Mouse (Mus musculus) spleen, adult 2 months (tissue): ENCODE measurements around the gene Myo18a. TPM values are rescaled to one million over a fixed set of nuclear protein-coding genes. Genes with fewer than 3 reads are reported as not detected.

Source experiments
- DNase-seq, 2 experiments: peaks; one replicate each; pipeline versions ENCODE4 v3.0.0 to v3.0.0-alpha.2; 2012 to 2021; ENCODE audit warnings: low spot score in 2 of 2, low read depth in 1 of 2
- H3K27ac ChIP-seq: fragments of 200-500 bp; 2 replicates; pipeline ENCODE4 v1.5.1; 2012; ENCODE audit warnings: low read length, inconsistent platforms; ENCODE audit not compliant: insufficient read depth
- H3K27me3 ChIP-seq: fragments of 200-500 bp; 2 replicates; pipeline ENCODE4 v1.6.1; 2012; ENCODE audit warnings: mild to moderate bottlenecking, moderate library complexity, low read length, inconsistent platforms; ENCODE audit not compliant: control insufficient read depth, insufficient read depth
- H3K36me3 ChIP-seq: fragments of 200-500 bp; 2 replicates; pipeline ENCODE4 v1.6.1; 2012; ENCODE audit warnings: mild to moderate bottlenecking, low read length, inconsistent platforms; ENCODE audit not compliant: control insufficient read depth, insufficient read depth
- H3K4me1 ChIP-seq: fragments of 200-500 bp; 2 replicates; pipeline ENCODE4 v1.6.1; 2011; ENCODE audit warnings: inconsistent platforms; ENCODE audit not compliant: control insufficient read depth, insufficient read depth, insufficient read length
- H3K4me3 ChIP-seq: fragments of 200-500 bp; 2 replicates; pipeline ENCODE4 v1.5.1; 2011; ENCODE audit warnings: mild to moderate bottlenecking, inconsistent platforms; ENCODE audit not compliant: insufficient read depth, insufficient read length; ENCODE audit errors: extremely low read depth
- CTCF ChIP-seq: fragments of 200-500 bp; IDR thresholded peaks from 2 replicates; pipeline ENCODE4 v1.5.1; 2011; ENCODE audit warnings: mild to moderate bottlenecking, inconsistent platforms; ENCODE audit not compliant: insufficient read depth, insufficient read length, insufficient replicate concordance; ENCODE audit errors: extremely low read depth
- POLR2A ChIP-seq: fragments of 200-500 bp; IDR thresholded peaks from 2 replicates; pipeline ENCODE4 v1.6.1; 2011; ENCODE audit warnings: low read depth, low read length, inconsistent platforms
- WGBS: fragments of 180-500 bp; shearing (Covaris S2); methylation state at CpG from one replicate; pipeline ENCODE4 v1.1.7; 2018; 5-methylcytosine and 5-hydroxymethylcytosine counted together
- polyA plus RNA-seq: library from polyadenylated mRNA; depleted of rRNA; stranded (reverse); fragments of >200 nt; gene quantifications from 2 replicates; pipeline ENCODE4 v1.2.3, GENCODE M21; 2012

The Myo18a gene
- polyA plus RNA-seq, 1 experiment = 52.3 TPM

DNA sequence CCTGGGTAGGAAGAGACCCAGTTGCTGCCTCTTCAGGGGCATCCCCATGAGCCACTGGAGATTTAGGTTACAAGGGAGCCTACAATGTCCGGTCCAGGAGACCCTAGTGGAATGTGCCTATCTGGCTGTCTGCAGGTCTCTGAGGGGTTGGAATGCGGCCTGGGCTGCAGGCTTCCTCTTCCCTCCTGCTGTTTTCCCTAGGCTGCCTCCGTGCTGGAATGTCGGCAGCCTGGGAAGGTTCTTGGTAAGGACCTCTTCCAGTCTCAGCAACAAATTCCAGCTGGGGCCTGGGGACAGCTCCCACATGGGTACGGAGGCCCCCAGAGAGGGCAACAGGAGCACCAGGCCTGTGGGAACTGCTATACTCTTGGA lies 22.3 kb downstream of the Myo18a start:
- no peak overlapping the region for H3K4me3 ChIP-seq
- no peak for DNase-seq
- H3K27ac ChIP-seq = peak overlapping the region; percentile 73
- TF ChIP-seq POLR2A (no peak), CTCF (no peak)
- H3K27me3 ChIP-seq = no peaks in the 10 kb centered on the region
- peaks cover 8% of the 10 kb centered on the region; the same call in 1 of the 2 replicates for H3K4me1 ChIP-seq
- WGBS = 77% methylated on average over 5 of the region's 5 CpGs
- H3K36me3 ChIP-seq = no peaks in the 10 kb centered on the region

DNA sequence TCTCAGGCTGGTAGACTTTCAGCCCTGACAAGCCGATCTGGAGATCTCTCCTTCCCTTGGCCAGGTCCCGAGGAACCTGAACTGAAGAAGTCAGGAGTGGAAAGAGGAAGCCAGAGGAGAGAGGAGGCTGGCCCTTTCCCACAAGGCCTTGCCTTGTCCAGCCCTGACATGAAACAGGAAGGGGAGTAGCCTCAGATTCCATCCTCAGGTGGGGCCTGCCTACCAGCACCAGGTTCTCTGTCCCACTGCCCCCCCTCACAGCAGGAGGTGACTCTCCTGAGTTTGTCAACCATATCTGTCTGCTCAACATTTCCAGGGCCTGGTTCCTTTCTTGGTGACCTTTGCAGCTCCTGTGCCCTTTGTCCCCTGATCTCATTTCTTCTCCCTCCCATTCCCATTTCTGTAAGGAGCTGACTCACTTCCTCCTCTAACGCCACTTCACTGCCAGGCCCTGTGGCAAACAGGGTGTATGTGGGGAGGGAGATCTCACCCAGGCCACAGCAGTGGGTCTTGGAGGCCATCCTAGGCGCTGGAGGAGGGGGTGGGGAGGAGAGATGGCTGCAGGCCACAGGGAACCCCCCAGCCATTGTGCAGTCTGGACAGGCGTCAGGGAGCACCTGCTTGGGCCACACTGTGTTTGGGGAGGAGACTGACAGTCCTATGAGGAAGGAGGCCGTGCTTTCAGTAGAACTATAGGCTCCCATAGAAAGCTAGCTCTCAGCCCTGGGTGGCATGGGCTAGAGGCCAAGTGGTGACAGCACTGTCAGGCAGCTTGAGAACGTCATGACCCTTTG lies 22.9 kb downstream of the Myo18a start:
- H3K27me3 ChIP-seq = no peaks in the 10 kb centered on the region
- peak overlapping the region; percentile 73 for H3K27ac ChIP-seq
- no peak for DNase-seq
- TF ChIP-seq POLR2A = no peak
- TF ChIP-seq CTCF = no peak
- H3K36me3 ChIP-seq = no peaks in the 10 kb centered on the region
- WGBS = 46% methylated on average over 7 of the region's 7 CpGs
- no peak overlapping the region for H3K4me3 ChIP-seq
- peaks cover 8% of the 10 kb centered on the region; the same call in 1 of the 2 replicates for H3K4me1 ChIP-seq

DNA sequence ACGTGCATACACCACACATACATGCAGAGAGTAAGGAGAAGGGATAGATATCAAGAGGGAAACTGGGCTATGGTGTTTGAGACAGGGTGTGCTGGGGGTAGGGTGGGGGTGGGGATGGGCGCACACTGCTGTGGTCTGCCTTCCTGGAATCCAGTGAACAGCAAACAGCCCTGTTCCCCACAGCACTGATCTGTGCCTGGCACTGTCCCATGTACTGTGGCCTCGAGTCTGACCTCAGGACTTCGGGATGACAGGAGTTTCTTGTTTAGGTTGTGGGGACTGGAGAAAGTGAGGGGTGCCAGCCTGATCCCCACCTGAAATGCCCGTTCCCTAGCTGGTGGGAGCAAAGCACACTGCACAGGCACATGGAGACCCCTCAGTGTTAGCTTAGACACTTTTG lies 24.7 kb downstream of the Myo18a start, which contains the start of gene Gm10277:
Gene Gm10277, minus strand, starts transcription at position 41 of the 400 bp plus-strand sequence.
- no peak for DNase-seq
- WGBS = 68% methylated on average over 5 of the region's 5 CpGs
- Histone ChIP-seq H3K27ac (peak within 1 kb of the TSS; percentile 73), H3K4me3 (no peak within 1 kb of the TSS), H3K4me1 (peaks cover 14% of the 10 kb centered on the region; the same call in 1 of the 2 replicates), H3K27me3 (no peaks in the 10 kb centered on the region), H3K36me3 (no peaks in the 10 kb centered on the region)
- TF ChIP-seq POLR2A (no peak), CTCF (no peak)

DNA sequence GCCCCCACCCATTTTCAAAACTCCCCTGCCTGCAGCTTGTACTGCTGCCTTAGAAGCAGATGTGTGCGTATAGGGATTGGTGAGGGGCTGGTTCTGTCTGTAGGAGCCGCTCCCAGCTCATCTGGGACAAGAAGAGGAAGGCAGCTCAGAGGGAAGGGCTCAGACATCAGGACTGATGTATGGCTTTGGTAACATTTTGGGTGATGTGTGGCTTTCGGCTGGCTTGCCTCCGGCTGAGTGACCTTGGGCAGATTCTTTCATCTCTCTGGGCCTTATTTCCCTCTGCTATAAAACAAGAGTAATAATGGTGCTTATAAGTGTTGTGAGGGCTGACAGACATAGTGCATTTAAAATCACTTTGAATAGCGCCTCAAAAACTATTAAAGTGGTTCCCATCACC lies 26.5 kb downstream of the Myo18a start:
- DNase-seq = no peak
- 97% methylated on average over 5 of the region's 5 CpGs for WGBS
- H3K27me3 ChIP-seq = no peaks in the 10 kb centered on the region
- H3K4me1 ChIP-seq = peaks cover 12% of the 10 kb centered on the region; the same call in 1 of the 2 replicates
- H3K4me3 ChIP-seq = no peak overlapping the region
- H3K36me3 ChIP-seq = no peaks in the 10 kb centered on the region
- no peak overlapping the region for H3K27ac ChIP-seq
- TF ChIP-seq POLR2A (no peak), CTCF (no peak)

DNA sequence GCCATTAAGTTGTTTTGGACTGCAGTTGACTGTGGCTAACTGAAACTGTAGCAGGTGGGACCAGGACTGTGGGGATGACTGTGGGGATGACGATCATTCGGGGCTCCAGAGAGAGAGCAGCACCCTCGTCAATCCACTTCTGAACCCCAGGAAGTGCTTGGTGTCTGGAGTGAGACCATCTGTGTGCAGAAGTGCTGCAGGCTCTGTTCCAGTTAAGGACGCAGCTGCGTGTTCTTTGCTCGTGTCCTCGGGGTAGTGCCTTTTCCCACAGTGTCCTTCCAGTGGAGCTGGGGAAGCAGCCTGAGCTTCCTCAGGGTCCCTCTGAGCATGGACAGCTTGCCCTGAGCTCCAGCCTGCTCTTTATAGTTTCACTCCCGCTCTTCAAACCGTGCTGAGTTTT lies 27.2 kb downstream of the Myo18a start:
- Histone ChIP-seq H3K27ac (no peak overlapping the region), H3K4me3 (no peak overlapping the region), H3K4me1 (peaks cover 11% of the 10 kb centered on the region; the same call in 1 of the 2 replicates), H3K36me3 (no peaks in the 10 kb centered on the region), H3K27me3 (no peaks in the 10 kb centered on the region)
- TF ChIP-seq POLR2A = no peak
- TF ChIP-seq CTCF = no peak
- WGBS = 24% methylated on average over 9 of the region's 9 CpGs
- DNase-seq = no peak

DNA sequence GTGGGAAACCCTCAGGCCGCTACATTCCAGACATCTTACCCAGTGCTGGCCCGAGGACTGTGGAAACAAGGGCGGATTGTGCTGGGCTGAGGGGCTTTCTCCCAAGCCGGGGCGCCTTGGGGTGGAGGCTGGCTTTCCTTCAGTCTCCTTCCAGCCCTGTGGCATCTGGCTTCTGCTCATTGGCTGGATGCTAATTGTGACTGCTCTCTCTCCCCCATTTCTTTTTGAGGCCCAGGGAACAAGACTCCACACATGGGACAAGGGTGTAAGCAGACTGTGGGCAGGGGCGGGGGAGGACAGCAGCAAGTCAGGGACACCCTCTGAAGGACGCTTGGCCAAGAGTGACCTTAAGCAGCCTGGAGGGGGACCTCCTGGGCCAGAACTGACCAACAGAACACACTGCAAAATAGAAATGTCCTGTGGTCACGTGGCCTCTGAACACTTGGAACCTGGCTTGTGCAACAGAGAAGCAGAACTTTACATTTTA lies 28.2 kb downstream of the Myo18a start:
- H3K36me3 ChIP-seq = no peaks in the 10 kb centered on the region
- TF ChIP-seq POLR2A = no peak
- TF ChIP-seq CTCF = no peak
- no peaks in the 10 kb centered on the region for H3K27me3 ChIP-seq
- H3K27ac ChIP-seq = peak overlapping the region; percentile 2; the same call in 1 of the 2 replicates
- 83% methylated on average over 8 of the region's 8 CpGs for WGBS
- DNase-seq = no peak
- H3K4me1 ChIP-seq = peaks cover 11% of the 10 kb centered on the region; the same call in 1 of the 2 replicates
- no peak overlapping the region for H3K4me3 ChIP-seq
